Mouse (Mus musculus): ENCODE results near the gene Gpr39. TPM values are rescaled to one million over a fixed set of nuclear protein-coding genes. Genes with fewer than 3 reads are reported as not detected.
"Not testable (repeated sequence)": the region's sequence is repeated elsewhere in the genome, so short reads cannot be mapped to it uniquely, and the experiment has no call there.

Gpr39 gene
- not detected for polyA plus RNA-seq (2017; shearing (Covaris generic))

- ATAC-seq: no peak
These were observed at the start of gene Gpr39 for GRCm38 (mm10) chr1:125676790-125677273. Gpr39 (plus strand) TSS chr1:125676995.

GRCm38 (mm10) chr1:125639501-125640253 lies 37.1 kb upstream of the Gpr39 start:
- no peak for ATAC-seq

- no peak for ATAC-seq
These were observed 33.2 kb upstream of the Gpr39 start for GRCm38 (mm10) chr1:125643643-125644042.

- not testable (repeated sequence) for ATAC-seq
These were observed 30.0 kb upstream of the Gpr39 start for GRCm38 (mm10) chr1:125646816-125647215.

- no peak for ATAC-seq
These were observed 28.8 kb upstream of the Gpr39 start for GRCm38 (mm10) chr1:125648011-125648410.

DNA sequence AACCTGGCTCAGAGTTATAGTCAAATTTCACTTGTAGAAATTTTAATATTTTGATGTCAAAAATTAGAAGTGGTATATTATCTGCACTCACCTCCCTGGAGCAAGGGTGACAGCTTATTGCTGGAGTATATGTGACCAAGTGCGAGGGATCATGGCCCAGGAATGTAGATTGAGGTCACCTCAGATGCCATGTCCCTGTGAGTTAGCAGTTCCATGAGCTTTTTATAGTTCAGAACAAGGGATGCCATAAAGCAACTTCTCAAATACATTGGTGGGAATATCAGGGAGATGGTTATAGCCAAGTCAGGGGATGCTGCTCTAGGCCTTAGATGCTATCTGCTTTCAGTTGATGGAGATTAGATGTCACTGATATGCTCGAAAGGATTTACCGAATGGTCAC lies 27.7 kb upstream of the Gpr39 start:
- no peak for ATAC-seq

DNA sequence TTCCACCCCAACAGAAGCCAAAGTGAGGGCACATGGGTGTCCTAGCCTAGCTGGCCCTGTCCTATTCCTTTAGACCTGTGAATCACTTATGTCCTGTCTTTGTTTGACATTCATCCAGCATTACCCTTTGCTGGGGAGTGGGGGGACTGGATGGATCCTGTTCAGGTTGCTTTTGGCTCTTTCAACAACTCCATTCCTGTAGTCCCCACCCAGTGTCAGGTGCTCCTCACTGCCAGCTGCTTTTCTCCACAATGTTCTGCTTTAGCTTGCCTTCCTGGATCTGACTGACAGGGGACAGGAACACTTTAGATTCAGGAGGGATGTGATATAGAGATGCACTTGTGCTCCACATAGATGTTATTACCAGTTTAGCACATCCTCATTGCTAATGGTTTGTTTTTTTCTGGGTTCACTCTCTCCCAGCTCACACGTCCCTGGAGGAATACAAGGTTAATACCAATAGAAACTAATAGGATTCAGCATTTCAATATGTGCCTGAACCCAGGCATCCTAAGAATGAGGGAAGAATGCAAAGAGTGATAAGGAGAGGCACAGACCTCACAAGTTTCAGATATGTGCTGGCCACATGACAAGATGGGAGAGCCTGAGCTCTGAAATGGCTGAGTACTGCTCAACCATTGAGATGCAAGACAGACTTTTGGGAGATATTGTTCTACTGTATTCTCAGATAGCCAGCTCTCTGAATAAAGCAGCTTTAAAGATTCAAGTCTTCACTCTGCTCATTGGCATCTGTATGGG lies 23.8 kb upstream of the Gpr39 start:
- no peak for ATAC-seq

DNA sequence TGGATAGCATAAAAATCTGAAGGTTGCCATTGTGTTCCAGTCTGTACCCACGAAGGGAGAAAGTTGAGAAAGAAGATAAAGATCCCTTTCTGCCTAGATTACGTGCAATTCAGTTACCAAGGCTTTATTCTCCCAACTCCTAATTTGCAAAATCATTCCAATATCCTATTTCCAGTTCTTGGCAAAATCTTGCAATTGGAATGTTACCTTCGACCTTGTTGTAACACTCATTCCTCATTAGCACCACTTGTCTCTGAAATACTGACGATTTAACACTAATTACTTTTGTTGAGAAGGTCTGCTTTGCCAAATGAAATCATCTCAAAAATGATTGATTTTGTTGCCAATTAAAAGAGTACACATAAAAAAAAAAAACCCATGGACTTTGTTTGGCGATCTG lies 19.4 kb upstream of the Gpr39 start:
- no peak for ATAC-seq

GRCm38 (mm10) chr1:125660151-125660550 lies 16.6 kb upstream of the Gpr39 start:
- no peak for ATAC-seq

DNA sequence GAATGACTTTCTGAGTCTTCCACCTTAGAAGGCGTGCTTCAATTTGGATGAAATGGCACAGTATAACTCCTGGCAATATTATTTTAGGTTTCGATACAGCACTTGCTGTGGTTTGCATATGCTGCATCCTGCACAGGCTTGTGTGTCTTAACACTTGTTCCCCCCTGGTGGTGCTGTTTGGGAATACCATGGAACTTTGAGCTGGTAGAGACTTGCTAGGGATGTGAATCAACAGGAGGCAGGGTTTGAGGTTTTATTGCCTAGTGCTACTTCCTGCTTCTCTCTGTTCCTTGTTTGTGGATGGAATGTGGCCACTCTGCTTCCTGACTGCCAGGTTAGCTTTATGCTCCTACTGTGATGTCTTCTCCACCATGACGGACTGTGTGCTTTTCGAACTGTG lies 15.9 kb upstream of the Gpr39 start:
- ATAC-seq: no peak

DNA sequence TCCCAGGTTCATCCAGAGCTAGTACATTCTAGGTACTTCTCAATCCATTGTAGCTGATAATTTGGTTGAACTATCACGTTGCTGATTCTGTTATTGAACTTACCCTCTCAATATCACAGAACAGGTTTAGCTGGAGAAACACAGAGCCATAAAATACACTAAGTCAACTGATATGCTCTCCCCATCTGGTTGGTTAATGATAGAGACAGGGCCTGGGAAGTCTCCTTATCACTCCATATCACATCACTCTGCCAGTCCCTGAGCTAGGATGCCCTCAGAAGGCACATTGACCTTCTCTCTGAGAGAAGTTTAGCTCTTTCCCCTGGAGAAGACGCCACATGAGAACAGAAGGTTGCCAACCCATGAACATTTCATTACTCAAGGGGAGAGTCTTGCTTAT lies 14.7 kb upstream of the Gpr39 start:
- ATAC-seq: no peak

DNA sequence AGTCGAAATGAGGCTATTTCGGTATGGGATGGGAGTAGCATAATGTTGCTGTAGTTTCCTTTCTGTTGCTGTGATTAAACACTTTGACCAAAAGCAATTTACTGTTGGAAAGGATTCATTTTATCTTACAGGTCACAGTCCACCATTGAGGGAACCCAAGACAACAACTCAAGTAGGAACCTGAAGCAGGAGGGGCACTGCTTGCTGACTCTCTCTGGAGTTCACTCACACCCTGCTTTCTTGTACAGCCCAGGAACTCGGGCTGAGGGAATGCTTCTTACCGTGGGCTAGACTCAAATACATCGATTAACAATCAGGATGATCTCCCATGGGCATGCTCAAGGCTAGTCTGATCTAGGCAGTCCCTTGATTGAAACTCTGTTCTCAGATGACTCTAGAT lies 14.1 kb upstream of the Gpr39 start:
- no peak for ATAC-seq

- ATAC-seq: no peak
These were observed 13.7 kb upstream of the Gpr39 start for GRCm38 (mm10) chr1:125663104-125663503.

- no peak for ATAC-seq
These were observed 11.6 kb upstream of the Gpr39 start for GRCm38 (mm10) chr1:125665127-125665637.

DNA sequence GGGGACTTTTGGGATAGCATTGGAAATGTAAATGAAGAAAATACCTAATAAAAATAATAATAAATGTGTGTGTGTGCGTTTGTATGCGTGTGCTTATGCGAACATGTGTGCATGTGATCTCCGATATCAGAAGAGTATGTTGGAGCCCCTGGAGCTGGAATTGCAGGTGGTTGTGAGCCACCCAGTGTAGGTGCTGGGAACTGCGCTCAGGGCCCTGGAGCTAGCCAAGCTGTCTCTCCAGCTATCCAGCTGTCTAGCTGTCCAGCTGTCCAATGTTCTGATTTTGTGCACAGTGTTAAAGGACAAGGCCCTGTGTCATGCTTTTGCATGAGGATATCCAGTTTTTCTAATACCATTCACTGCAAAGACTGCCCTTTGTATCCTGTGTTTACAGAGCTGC lies 7.8 kb upstream of the Gpr39 start:
- ATAC-seq: no peak

- no peak for ATAC-seq
These were observed 1.6 kb upstream of the Gpr39 start for GRCm38 (mm10) chr1:125675186-125675585.

DNA sequence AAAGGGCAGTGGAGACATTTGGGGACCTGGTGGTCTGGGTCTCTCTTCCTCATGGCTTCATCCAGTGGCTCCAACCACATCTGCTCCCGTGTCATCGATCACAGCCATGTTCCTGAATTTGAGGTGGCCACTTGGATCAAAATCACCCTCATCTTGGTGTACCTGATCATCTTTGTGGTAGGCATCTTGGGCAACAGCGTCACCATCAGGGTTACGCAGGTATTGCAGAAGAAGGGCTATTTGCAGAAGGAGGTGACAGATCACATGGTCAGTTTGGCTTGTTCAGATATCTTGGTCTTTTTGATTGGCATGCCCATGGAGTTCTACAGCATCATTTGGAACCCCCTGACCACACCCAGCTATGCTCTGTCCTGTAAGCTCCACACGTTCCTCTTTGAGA lies 491 bp downstream of the Gpr39 start:
- ATAC-seq: no peak

DNA sequence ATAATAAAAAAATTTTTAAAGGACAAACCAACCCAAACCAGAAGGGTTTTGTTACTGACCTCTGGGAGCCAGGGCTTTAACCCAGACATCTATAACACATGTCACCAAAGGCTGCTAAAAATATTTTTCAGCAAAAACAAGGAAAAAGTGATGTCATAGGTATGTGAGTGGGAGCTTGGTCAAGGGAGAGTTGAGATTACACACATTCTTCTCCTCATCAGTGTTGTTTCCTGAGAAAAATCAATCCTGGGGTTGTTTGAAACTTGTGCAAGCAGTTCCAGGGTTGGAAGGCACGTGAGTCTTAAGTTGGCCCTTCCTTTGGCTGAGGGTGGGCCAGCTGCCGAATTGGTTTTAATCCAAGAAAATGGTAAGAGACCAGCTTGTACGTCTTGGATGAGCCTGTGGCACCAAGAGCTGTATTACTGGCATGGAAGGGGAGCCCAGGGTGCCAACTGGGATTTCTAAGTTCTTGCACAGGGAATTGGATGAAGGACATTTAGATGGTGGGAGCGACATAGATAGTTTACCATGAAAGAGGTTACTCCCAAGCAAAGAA lies 2.8 kb downstream of the Gpr39 start:
- no peak for ATAC-seq

DNA sequence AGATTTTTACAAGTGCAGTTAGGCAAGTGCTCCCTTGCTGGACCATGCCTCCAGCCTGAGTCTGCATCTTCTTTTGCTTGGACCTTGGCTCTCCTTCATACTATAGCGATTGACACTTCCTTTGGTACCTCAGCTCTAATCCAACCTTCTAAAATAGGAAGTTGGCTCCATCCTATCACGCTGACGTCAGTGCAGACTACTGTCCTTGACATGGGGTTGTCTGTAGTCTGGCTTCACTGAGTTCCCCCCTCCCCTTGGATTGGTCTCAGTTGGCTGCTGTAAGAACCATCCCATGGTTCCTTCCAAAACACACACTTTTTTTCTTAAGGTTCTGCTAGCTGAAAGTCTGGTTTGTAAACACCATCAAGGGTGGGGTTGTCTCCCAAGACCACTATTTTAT lies 7.6 kb downstream of the Gpr39 start:
- no peak for ATAC-seq

- no peak for ATAC-seq
These were observed 8.5 kb downstream of the Gpr39 start for GRCm38 (mm10) chr1:125685304-125685703.

DNA sequence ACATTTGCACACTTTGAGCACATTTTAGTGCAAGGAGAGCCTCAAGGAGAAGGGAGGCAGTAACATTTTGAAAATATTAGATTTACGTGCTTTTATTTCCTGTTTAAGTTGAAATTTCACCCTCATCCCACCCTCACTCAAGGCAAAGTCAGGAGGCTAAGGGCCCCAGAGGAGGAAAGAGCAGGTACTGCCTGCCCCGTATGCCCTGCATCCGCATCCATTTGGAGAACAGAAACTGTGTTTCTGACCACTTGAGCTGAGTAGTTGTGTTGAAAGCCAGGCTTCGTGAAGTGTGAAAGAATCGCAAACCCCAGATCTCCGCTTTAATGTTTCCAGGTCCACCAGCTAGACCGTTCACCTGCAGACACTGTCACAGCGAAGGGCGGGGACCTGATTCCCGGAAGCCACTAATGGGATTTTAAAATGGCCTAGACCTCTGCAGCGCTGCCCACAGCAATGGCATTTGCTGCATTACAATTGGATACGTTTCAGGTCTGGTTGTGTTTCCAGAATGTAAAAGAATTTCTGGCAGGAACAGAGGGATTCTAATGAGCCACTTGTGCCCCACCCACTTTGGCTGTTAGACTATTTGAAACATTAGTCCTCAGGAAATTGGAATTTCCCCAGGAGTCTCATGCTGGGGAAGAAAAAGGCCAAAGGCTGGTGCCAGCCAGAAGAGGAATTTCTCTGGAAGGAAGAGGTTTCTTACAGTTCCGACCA lies 11.1 kb downstream of the Gpr39 start:
- ATAC-seq: no peak

DNA sequence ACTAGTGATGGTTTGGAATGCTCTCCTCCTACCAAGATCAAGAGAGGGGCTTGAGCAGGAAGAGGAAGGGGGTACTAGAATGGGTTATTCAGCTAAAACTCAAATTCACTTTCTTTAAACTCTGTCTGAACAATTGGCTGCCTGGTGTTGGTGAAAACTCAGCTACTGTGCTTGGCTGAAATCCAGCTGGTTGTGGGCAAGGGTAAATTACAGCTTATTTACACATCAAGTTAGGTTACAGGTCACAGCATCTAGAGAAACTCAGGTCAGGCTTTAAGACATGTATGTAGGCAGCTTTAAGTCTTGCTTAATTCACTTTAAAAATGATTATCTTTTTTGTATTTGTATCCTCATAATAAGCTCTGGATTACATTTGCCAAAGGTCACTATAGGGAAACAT lies 16.7 kb downstream of the Gpr39 start:
- no peak for ATAC-seq

DNA sequence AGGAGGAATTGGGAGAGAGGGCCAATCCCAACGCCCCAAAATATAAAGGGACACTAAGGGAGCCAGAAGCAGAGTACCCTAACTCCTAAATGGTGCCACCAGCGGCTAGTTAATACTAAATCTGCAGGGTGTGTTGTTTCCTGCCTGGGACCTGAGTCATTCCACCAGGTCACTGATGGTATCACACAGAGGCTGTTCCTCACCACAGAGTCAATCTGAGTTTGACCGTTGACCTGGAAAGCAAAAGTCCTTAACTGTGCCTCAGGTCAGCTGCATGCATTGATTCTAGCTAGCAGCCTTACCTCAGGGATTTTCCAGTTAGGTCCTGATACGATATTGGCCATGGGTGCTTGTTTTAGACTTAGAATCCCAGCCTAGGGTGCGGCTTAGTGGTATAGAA lies 17.5 kb downstream of the Gpr39 start:
- no peak for ATAC-seq

Data from inflammation-experienced regulatory T-cells, adult 6 months (primary cell).